Mouse (Mus musculus) forelimb bud, embryonic 11.5 days (tissue): ENCODE measurements around the gene Fam171a2.

Experiments
- DNase-seq: peaks from one replicate; pipeline ENCODE4 v3.0.0-alpha.2; 2012; ENCODE audit warnings: low read depth, low spot score

Fam171a2 gene

GRCm38 (mm10) chr11:102435754-102436470, 11.6 kb downstream of the Fam171a2 start:
- DNase-seq, result no peak

GRCm38 (mm10) chr11:102434816-102435705, 12.4 kb downstream of the Fam171a2 start:
- DNase-seq, result no peak

GRCm38 (mm10) chr11:102434406-102434805, 13.1 kb downstream of the Fam171a2 start:
- peak; percentile 90 for DNase-seq

GRCm38 (mm10) chr11:102433866-102434265, 13.6 kb downstream of the Fam171a2 start:
- no peak for DNase-seq

GRCm38 (mm10) chr11:102432896-102433295, 14.6 kb downstream of the Fam171a2 start:
- DNase-seq, result no peak

GRCm38 (mm10) chr11:102432115-102432843, 15.2 kb downstream of the Fam171a2 start:
- no peak for DNase-seq

- no peak for DNase-seq
These were observed 15.8 kb downstream of the Fam171a2 start for GRCm38 (mm10) chr11:102431728-102432114.

GRCm38 (mm10) chr11:102431018-102431645, 16.4 kb downstream of the Fam171a2 start:
- DNase-seq, result peak; percentile 81

- peak; percentile 93 for DNase-seq
These were observed 17.1 kb downstream of the Fam171a2 start, which contains the start of gene Grn for GRCm38 (mm10) chr11:102430121-102431017. Grn (plus strand) TSS chr11:102430315.

GRCm38 (mm10) chr11:102429551-102429950, 17.9 kb downstream of the Fam171a2 start:
- DNase-seq, result no peak

- no peak for DNase-seq
These were observed 18.4 kb downstream of the Fam171a2 start for GRCm38 (mm10) chr11:102428981-102429540.

- no peak for DNase-seq
These were observed 21.7 kb downstream of the Fam171a2 start for GRCm38 (mm10) chr11:102425555-102426316.

- DNase-seq, result no peak
These were observed 22.8 kb downstream of the Fam171a2 start for GRCm38 (mm10) chr11:102424666-102425065.

GRCm38 (mm10) chr11:102421559-102421958, 25.9 kb downstream of the Fam171a2 start:
- DNase-seq, result no peak

GRCm38 (mm10) chr11:102418887-102419286, 28.6 kb downstream of the Fam171a2 start:
- DNase-seq, result no peak

GRCm38 (mm10) chr11:102417160-102417559, 30.3 kb downstream of the Fam171a2 start:
- no peak for DNase-seq

GRCm38 (mm10) chr11:102415034-102415802, 32.3 kb downstream of the Fam171a2 start:
- no peak for DNase-seq

- no peak for DNase-seq
These were observed 34.4 kb downstream of the Fam171a2 start for GRCm38 (mm10) chr11:102413059-102413458.

- DNase-seq, result peak; percentile 91
These were observed 35.8 kb downstream of the Fam171a2 start for GRCm38 (mm10) chr11:102411704-102412103.
